Mouse (Mus musculus) embryonic fibroblast, embryonic 13.5 days (primary cell): Measurements from ENCODE around the gene Adnp. TPM values are rescaled to one million over a fixed set of nuclear protein-coding genes. Genes with fewer than 3 reads are reported as not detected.
A peak's percentile ranks its signal among the peaks of the same experiment; 100 is the strongest.

ENCODE experiments used
- H3K27ac ChIP-seq: 2 replicates; pipeline ENCODE4 v1.5.1; 2012; ENCODE audit warnings: low read length, control low read depth, inconsistent platforms; ENCODE audit not compliant: insufficient read depth
- H3K4me1 ChIP-seq: 2 replicates; pipeline ENCODE4 v1.6.1; 2011; ENCODE audit warnings: low read length; ENCODE audit not compliant: control insufficient read depth, insufficient read depth
- H3K4me3 ChIP-seq: 2 replicates; pipeline ENCODE4 v1.5.1; 2011; ENCODE audit warnings: mild to moderate bottlenecking, control low read depth, low read length; ENCODE audit not compliant: insufficient read depth
- CTCF ChIP-seq: IDR thresholded peaks from 2 replicates; pipeline ENCODE4 v1.5.1; 2011; ENCODE audit warnings: mild to moderate bottlenecking, control low read depth, low read length, moderate library complexity, borderline replicate concordance; ENCODE audit not compliant: insufficient read depth
- POLR2A ChIP-seq: IDR thresholded peaks from 2 replicates; pipeline ENCODE4 v1.6.1; 2011; ENCODE audit warnings: low read depth, mild to moderate bottlenecking, control low read depth, low read length, moderate library complexity
- polyA plus RNA-seq: library from polyadenylated mRNA; stranded (reverse); fragments of >200 nt; gene quantifications from 2 replicates; pipeline ENCODE4 v1.2.4, GENCODE M21; 2011; ENCODE audit warnings: low read depth; ENCODE audit not compliant: missing spikeins, insufficient read length

Gene Adnp
- polyA plus RNA-seq, 1 experiment: 80.9 TPM

DNA sequence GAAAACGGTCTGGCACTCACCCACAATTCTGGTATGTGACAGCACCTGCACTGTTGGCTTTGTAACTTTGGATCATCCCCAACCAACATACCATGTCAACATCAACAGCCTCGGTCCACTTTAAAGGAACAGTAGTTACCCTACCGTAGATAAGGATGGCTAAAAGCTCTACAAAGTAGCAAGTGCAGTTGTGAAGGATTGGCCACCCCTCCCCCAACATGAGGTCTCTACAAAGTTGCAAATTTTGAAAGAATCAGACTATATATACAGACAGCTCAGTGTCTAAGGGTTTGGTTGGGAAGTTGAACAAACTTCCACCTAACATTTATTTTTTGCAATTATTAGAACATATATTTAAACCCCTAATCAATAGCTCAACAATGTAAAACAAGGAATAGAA, 971 bp upstream of the Adnp start:
- no peaks in the 10 kb centered on the region; the same call in 1 of the 2 replicates for H3K4me1 ChIP-seq
- TF ChIP-seq POLR2A (no peak), CTCF (no peak)
- no peak overlapping the region for H3K4me3 ChIP-seq
- H3K27ac ChIP-seq: peak overlapping the region; percentile 41

GRCm38 (mm10) chr2:168205681-168206631, 956 bp downstream of the Adnp start:
- peak overlapping the region; percentile 98 for H3K4me3 ChIP-seq
- H3K4me1 ChIP-seq: peaks cover 2% of the 10 kb centered on the region
- peak overlapping the region; percentile 80 for H3K27ac ChIP-seq
- TF ChIP-seq POLR2A (peak; percentile 24; the same call in 1 of the 2 replicates), CTCF (no peak)

GRCm38 (mm10) chr2:168205265-168205664, 1.6 kb downstream of the Adnp start:
- peak overlapping the region; percentile 45 for H3K27ac ChIP-seq
- peak overlapping the region; percentile 98 for H3K4me3 ChIP-seq
- TF ChIP-seq POLR2A (peak; percentile 34; the same call in 1 of the 2 replicates), CTCF (peak; percentile 83)
- peaks cover 7% of the 10 kb centered on the region for H3K4me1 ChIP-seq

DNA sequence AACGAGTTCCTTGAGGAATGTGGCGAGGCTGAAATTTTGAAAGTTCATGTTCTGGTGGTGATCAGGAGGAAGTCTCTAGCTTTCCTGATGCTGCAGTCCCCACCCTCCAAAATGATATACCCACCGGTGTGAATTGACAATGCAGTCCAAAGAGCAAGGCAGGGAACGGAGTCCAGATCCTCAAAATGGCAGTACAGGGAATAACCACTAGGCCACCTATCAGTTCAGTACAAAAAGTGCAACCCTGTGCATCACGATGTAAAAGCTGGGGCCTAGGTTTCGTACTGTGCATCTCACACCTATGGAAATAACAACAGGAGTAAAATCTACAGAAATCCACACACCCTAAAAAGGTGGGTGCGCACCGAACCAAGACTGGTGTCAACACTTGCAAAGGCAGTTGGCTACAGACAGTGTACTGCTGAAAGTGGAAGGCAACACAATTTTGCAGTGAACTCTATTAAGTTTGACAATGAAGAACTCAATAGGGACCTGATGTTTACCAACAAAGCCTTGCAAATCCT, 2.4 kb downstream of the Adnp start:
- Histone ChIP-seq H3K4me1 (peaks cover 8% of the 10 kb centered on the region), H3K27ac (no peak overlapping the region), H3K4me3 (peak overlapping the region; percentile 98)
- no peak for TF ChIP-seq POLR2A
- TF ChIP-seq CTCF: no peak

GRCm38 (mm10) chr2:168200014-168200691, 6.8 kb downstream of the Adnp start:
- no peak overlapping the region for H3K27ac ChIP-seq
- peaks cover 13% of the 10 kb centered on the region for H3K4me1 ChIP-seq
- no peak for TF ChIP-seq POLR2A
- no peak for TF ChIP-seq CTCF
- no peak overlapping the region for H3K4me3 ChIP-seq

DNA sequence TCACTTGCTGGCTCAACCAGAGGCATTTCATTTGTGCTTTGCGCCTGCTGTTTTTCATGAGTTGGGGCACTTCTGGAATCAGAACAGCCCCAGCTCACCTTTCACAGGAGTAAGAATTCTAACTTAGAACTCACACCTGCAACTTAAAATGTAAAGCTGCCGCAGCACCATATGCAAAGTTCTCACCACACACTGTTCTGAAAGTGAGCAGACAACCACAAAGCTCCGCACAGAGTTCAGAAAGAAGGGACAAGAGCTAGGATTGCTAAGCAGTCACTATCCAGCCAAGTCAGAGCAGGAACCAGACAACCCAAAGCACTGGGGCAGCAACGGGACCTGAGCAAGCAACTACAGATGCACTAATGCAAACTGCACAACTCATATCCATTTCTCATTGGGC, 7.4 kb downstream of the Adnp start:
- no peak overlapping the region for H3K27ac ChIP-seq
- TF ChIP-seq CTCF: no peak
- TF ChIP-seq POLR2A: no peak
- H3K4me1 ChIP-seq: peaks cover 14% of the 10 kb centered on the region
- H3K4me3 ChIP-seq: no peak overlapping the region

GRCm38 (mm10) chr2:168198421-168198820, 8.5 kb downstream of the Adnp start:
- Histone ChIP-seq H3K27ac (no peak overlapping the region), H3K4me3 (no peak overlapping the region), H3K4me1 (peaks cover 19% of the 10 kb centered on the region)
- TF ChIP-seq CTCF (no peak), POLR2A (no peak)

DNA sequence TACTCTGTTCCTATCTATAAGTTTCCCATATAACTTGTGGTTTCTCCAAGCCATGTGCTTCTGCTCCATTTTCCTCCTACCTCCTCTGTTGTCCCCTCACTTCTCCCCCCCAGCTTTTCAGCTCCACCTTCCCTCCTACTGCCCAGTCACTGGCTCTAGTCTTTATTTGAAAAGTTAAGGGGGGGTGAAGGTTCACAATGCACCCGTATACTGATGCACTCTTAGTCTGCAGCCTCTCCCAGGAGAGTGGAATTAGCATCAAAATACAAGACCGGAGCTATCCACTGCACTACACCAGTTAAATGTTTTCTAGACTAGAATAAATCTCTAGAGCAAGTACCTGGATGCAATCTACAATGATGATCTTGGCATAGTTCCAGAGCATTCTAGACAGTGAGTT, 11.2 kb downstream of the Adnp start:
- Histone ChIP-seq H3K27ac (no peak overlapping the region), H3K4me3 (no peak overlapping the region), H3K4me1 (peaks cover 33% of the 10 kb centered on the region)
- TF ChIP-seq CTCF (no peak), POLR2A (no peak)

- Histone ChIP-seq H3K4me3 (no peak overlapping the region), H3K4me1 (peaks cover 24% of the 10 kb centered on the region), H3K27ac (no peak overlapping the region)
- TF ChIP-seq POLR2A: no peak
- no peak for TF ChIP-seq CTCF
These were observed 13.2 kb downstream of the Adnp start for GRCm38 (mm10) chr2:168193685-168194084.

DNA sequence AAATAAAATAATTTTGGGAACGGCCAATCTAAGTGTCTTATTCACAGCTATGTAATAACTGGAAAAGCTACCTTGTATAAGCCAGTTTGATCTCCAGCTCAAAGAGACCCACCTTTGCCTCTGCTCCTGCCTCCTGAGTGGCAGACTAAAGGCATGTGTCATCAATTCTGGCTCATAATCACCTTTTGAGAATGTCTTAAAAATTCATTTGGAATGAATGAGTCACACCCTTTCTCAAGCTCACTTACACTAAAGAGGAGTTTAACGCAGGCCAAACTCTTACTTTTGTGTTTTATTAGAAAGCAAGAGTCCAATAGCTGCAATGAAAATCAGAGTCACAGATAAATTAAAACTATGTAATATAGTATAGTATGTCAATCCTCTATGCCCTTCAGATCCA, 15.1 kb downstream of the Adnp start:
- peaks cover 22% of the 10 kb centered on the region for H3K4me1 ChIP-seq

DNA sequence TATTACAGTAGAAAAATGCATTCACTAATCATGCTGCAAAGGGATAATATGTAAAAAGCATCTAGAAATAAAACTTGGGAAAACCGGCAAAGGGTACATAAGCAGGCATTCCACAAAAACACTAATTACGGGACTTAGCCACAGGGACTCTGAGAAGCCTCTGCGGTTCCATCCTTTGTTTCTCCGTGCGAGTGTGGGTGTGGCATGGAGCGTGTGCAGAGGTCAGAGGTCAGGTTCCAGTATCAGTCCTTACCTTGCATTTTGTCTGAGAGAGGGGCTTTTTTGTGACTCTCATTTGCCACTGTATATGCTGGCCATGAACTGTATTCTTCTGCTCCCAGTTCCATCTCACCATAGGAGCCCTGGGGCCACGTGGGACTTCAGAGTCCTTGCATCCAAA, 31.0 kb downstream of the Adnp start:
- no peak overlapping the region for H3K27ac ChIP-seq

More for the DNA sequence above, 15.1 kb downstream of the Adnp start:
- TF ChIP-seq POLR2A (no peak), CTCF (no peak)
- Histone ChIP-seq H3K27ac (no peak overlapping the region), H3K4me3 (no peak overlapping the region)

More for the DNA sequence above, 31.0 kb downstream of the Adnp start:
- Histone ChIP-seq H3K4me1 (no peaks in the 10 kb centered on the region), H3K4me3 (no peak overlapping the region)
- TF ChIP-seq POLR2A: no peak
- TF ChIP-seq CTCF: no peak
